Comparison of ENCODE assay signal across 9 mouse cellular contexts in the genomic region with DNA sequence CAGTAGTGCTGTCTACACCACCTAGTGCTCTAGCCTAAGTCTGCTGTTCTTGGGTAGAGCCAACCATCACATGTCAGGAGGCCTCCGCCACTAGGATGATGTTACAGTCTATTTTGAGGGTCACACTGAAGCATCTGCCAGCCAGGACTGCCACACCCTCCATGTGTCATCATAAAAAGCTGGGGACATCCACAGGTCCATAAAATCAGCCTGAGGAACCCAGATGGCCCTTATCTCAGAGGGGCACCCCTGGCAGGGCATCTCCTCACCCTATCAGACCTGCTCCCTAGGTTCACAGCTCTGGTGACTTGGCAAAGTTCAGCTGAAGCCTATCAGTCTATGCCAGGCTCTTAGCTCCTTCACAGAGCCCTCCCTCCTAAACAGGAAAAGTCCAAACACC. TPM values are rescaled to one million over a fixed set of nuclear protein-coding genes. Genes with fewer than 3 reads are reported as not detected.
DNase-seq lines count a peak whose midpoint lies in the region; ATAC-seq lines count a peak whose summit lies in the region.
"Had no signal": no experiment of that assay in that cellular context is flagged by ENCODE, and none has a peak within 500 bp of the region (broad histone marks: within the 10 kb centered on the region; RNA-seq: fewer than 3 reads in every experiment).

No protein-coding gene starts in this region.

- H3K4me1 ChIP-seq in hindbrain, embryonic 14.5 days (replicated peaks; ENCODE audit: control insufficient read depth, insufficient read depth, low read length), result peaks cover 18% of the 10 kb centered on the region
- H3K4me1 ChIP-seq in hindbrain, embryonic 10.5 days (replicated peaks), result peaks cover 7% of the 10 kb centered on the region
- H3K4me1 ChIP-seq in megakaryocyte, embryonic 14.5 days, result peaks cover 90% of the 10 kb centered on the region

- H3K36me3 ChIP-seq in hindbrain, embryonic 14.5 days (replicated peaks; ENCODE audit: control insufficient read depth, insufficient read depth), result peaks cover 67% of the 10 kb centered on the region
- H3K36me3 ChIP-seq in hindbrain, embryonic 10.5 days, result peaks cover 89% of the 10 kb centered on the region
- H3K36me3 ChIP-seq in megakaryocyte, embryonic 14.5 days (replicated peaks; ENCODE audit: low read length), result peaks cover 85% of the 10 kb centered on the region

- no peak for DNase-seq in hindbrain, embryonic 14.5 days (ENCODE audit: low spot score)
- DNase-seq in hindbrain, embryonic 10.5 days (ENCODE audit: low spot score), result no peak
- peak; percentile 95 for DNase-seq in c-Kit-positive CD71-positive TER-119-positive erythroid progenitor cells, embryonic 14.5 days (ENCODE audit: low spot score)
- peak; percentile 49 to 61 for DNase-seq in heart, postnatal 10 days
- DNase-seq in layer of hippocampus, postnatal 14 days (ENCODE audit: low spot score in 2 of 2), result no peak
- no peak for DNase-seq in layer of hippocampus, adult 18-20 months (ENCODE audit: low spot score in 2 of 2)
- DNase-seq: embryo, embryonic 11 days had no signal

- no peak overlapping the region for H3K27ac ChIP-seq in hindbrain, embryonic 14.5 days
- H3K27ac ChIP-seq in hindbrain, embryonic 10.5 days, result no peak overlapping the region

- H3K4me3 ChIP-seq in hindbrain, embryonic 14.5 days (replicated peaks; ENCODE audit: low read length), result no peak overlapping the region
- H3K4me3 ChIP-seq in hindbrain, embryonic 10.5 days, result no peak overlapping the region
- peak overlapping the region; percentile 83 for H3K4me3 ChIP-seq in megakaryocyte, embryonic 14.5 days (replicated peaks)

- WGBS in hindbrain, embryonic 14.5 days, result 80% methylated on average over 1 of the region's 1 CpGs
- WGBS in hindbrain, embryonic 10.5 days, result 95% methylated on average over 1 of the region's 1 CpGs

- intact Hi-C loops in heart, postnatal 10 days (cut with DNase I), result no loop called here

- no peak overlapping the region for H3K9ac ChIP-seq in hindbrain, embryonic 14.5 days

- ATAC-seq in hindbrain, embryonic 14.5 days (ENCODE audit: low FRiP score), result 0 out of 2 replicates have a peak, but pooled peaks have one; percentile 34
- ATAC-seq in granulocyte monocyte progenitor cell, adult 5-6 weeks (replicated peaks; ENCODE audit: poor library complexity, severe bottlenecking), result no peak

- H3K27me3 ChIP-seq in hindbrain, embryonic 14.5 days (ENCODE audit: control insufficient read depth, insufficient read depth, low read length), result no peaks in the 10 kb centered on the region
- no peaks in the 10 kb centered on the region for H3K27me3 ChIP-seq in hindbrain, embryonic 10.5 days (ENCODE audit: insufficient read depth, poor library complexity, severe bottlenecking)
- no peaks in the 10 kb centered on the region for H3K27me3 ChIP-seq in megakaryocyte, embryonic 14.5 days (replicated peaks)

- H3K4me2 ChIP-seq in hindbrain, embryonic 14.5 days (replicated peaks), result no peak overlapping the region

- no peaks in the 10 kb centered on the region for H3K9me3 ChIP-seq in hindbrain, embryonic 14.5 days (ENCODE audit: control insufficient read depth, low read length)
- no peaks in the 10 kb centered on the region for H3K9me3 ChIP-seq in hindbrain, embryonic 10.5 days
- no peaks in the 10 kb centered on the region for H3K9me3 ChIP-seq in megakaryocyte, embryonic 14.5 days

RNA-seq across cellular contexts. Expression of a gene that starts 6.2 kb away (rescaled TPM):
- 9.1 and 10.4 TPM in 2 replicates for polyA plus RNA-seq in hindbrain, embryonic 14.5 days (2014; fragmentation: Nextera tagmentation; extraction: Ambion mirVana)
- 10.4 and 11.1 TPM in 2 replicates for polyA plus RNA-seq in hindbrain, embryonic 10.5 days (2016; fragmentation: Nextera tagmentation; extraction: Ambion mirVana)
- total RNA-seq in heart, postnatal 10 days (2021), result 10 to 100 TPM; 24.2 to 24.5 TPM
- 10.3 and 11.1 TPM in 2 replicates for polyA plus RNA-seq in megakaryocyte, embryonic 14.5 days (2012; ENCODE audit: insufficient read depth, low replicate concordance)
- total RNA-seq in layer of hippocampus, postnatal 14 days (2021), result 10 to 100 TPM; 25.5 to 26.0 TPM
- total RNA-seq in layer of hippocampus, adult 18-20 months (2021), result 10 to 100 TPM; 24.7 to 25.7 TPM
- 12.9 and 16.7 TPM in 2 replicates for total RNA-seq in granulocyte monocyte progenitor cell, adult 5-6 weeks (2014; fragmentation: Nextera tagmentation)
- 7.2 and 8.3 TPM in 2 replicates for total RNA-seq in granulocyte monocyte progenitor cell, adult 5-6 weeks (2017)

RNA-seq across cellular contexts. Expression of a gene that starts 6.6 kb away (rescaled TPM):
- polyA plus RNA-seq in hindbrain, embryonic 14.5 days (2014; fragmentation: Nextera tagmentation; extraction: Ambion mirVana), result 0.64 and 1.4 TPM in 2 replicates
- 0.51 and 1.8 TPM in 2 replicates for polyA plus RNA-seq in hindbrain, embryonic 10.5 days (2016; fragmentation: Nextera tagmentation; extraction: Ambion mirVana)
- total RNA-seq in heart, postnatal 10 days (2021), result not detected
- not detected in 2 replicates for polyA plus RNA-seq in megakaryocyte, embryonic 14.5 days (2012; ENCODE audit: insufficient read depth, low replicate concordance)
- under 1 TPM; 0.24 to 0.85 TPM for total RNA-seq in layer of hippocampus, postnatal 14 days (2021)
- under 1 TPM in 1 of 2 experiments, not detected in 1; 0.25 TPM for total RNA-seq in layer of hippocampus, adult 18-20 months (2021)
- not detected in 2 replicates for total RNA-seq in granulocyte monocyte progenitor cell, adult 5-6 weeks (2014; fragmentation: Nextera tagmentation)
- not detected in 2 replicates for total RNA-seq in granulocyte monocyte progenitor cell, adult 5-6 weeks (2017)

RNA-seq across cellular contexts. Expression of a gene that starts 32.2 kb away (rescaled TPM):
- polyA plus RNA-seq in hindbrain, embryonic 14.5 days (2014; fragmentation: Nextera tagmentation; extraction: Ambion mirVana), result 46.3 and 51.7 TPM in 2 replicates
- 55.2 and 58.1 TPM in 2 replicates for polyA plus RNA-seq in hindbrain, embryonic 10.5 days (2016; fragmentation: Nextera tagmentation; extraction: Ambion mirVana)
- total RNA-seq in heart, postnatal 10 days (2021), result 1 to 10 TPM; 8.4 to 8.5 TPM
- 22.5 and 23.5 TPM in 2 replicates for polyA plus RNA-seq in megakaryocyte, embryonic 14.5 days (2012; ENCODE audit: insufficient read depth, low replicate concordance)
- total RNA-seq in layer of hippocampus, postnatal 14 days (2021), result 10 to 100 TPM; 18.8 to 19.5 TPM
- 10 to 100 TPM; 12.6 to 12.9 TPM for total RNA-seq in layer of hippocampus, adult 18-20 months (2021)
- total RNA-seq in granulocyte monocyte progenitor cell, adult 5-6 weeks (2014; fragmentation: Nextera tagmentation), result 21.4 and 22.0 TPM in 2 replicates
- total RNA-seq in granulocyte monocyte progenitor cell, adult 5-6 weeks (2017), result 9.9 and 10.0 TPM in 2 replicates

RNA-seq across cellular contexts. Expression of a gene that starts 34.0 kb away (rescaled TPM):
- polyA plus RNA-seq in hindbrain, embryonic 14.5 days (2014; fragmentation: Nextera tagmentation; extraction: Ambion mirVana), result 46.2 and 51.2 TPM in 2 replicates
- 78.3 and 83.5 TPM in 2 replicates for polyA plus RNA-seq in hindbrain, embryonic 10.5 days (2016; fragmentation: Nextera tagmentation; extraction: Ambion mirVana)
- total RNA-seq in heart, postnatal 10 days (2021), result 10 to 100 TPM; 27.5 to 31.9 TPM
- polyA plus RNA-seq in megakaryocyte, embryonic 14.5 days (2012; ENCODE audit: insufficient read depth, low replicate concordance), result 12.4 and 38.2 TPM in 2 replicates
- 10 to 100 TPM; 34.5 to 36.1 TPM for total RNA-seq in layer of hippocampus, postnatal 14 days (2021)
- total RNA-seq in layer of hippocampus, adult 18-20 months (2021), result 10 to 100 TPM; 43.0 to 46.5 TPM
- total RNA-seq in granulocyte monocyte progenitor cell, adult 5-6 weeks (2014; fragmentation: Nextera tagmentation), result 20.4 and 30.1 TPM in 2 replicates
- total RNA-seq in granulocyte monocyte progenitor cell, adult 5-6 weeks (2017), result 29.9 and 36.8 TPM in 2 replicates

RNA-seq across cellular contexts. Expression of a gene that starts 39.5 kb away (rescaled TPM):
- 181 TPM in 2 replicates for polyA plus RNA-seq in hindbrain, embryonic 14.5 days (2014; fragmentation: Nextera tagmentation; extraction: Ambion mirVana)
- 364 and 407 TPM in 2 replicates for polyA plus RNA-seq in hindbrain, embryonic 10.5 days (2016; fragmentation: Nextera tagmentation; extraction: Ambion mirVana)
- 10 to 100 TPM; 41.9 to 46.2 TPM for total RNA-seq in heart, postnatal 10 days (2021)
- 5.8 and 51.6 TPM in 2 replicates for polyA plus RNA-seq in megakaryocyte, embryonic 14.5 days (2012; ENCODE audit: insufficient read depth, low replicate concordance)
- 10 to 100 TPM; 36.5 to 45.5 TPM for total RNA-seq in layer of hippocampus, postnatal 14 days (2021)
- total RNA-seq in layer of hippocampus, adult 18-20 months (2021), result 10 to 100 TPM; 29.0 to 41.5 TPM
- total RNA-seq in granulocyte monocyte progenitor cell, adult 5-6 weeks (2014; fragmentation: Nextera tagmentation), result 158 and 185 TPM in 2 replicates
- total RNA-seq in granulocyte monocyte progenitor cell, adult 5-6 weeks (2017), result 59.3 and 120 TPM in 2 replicates

Comparison
In these comparisons a context has a peak if more than half of its experiments do, and no peak if none do; other contexts are left out.
1. DNase-seq: peak in c-Kit-positive CD71-positive TER-119-positive erythroid progenitor cells, embryonic 14.5 days (single experiment) and heart, postnatal 10 days (2 of 2); none in hindbrain, embryonic 14.5 days (single experiment), hindbrain, embryonic 10.5 days (single experiment), layer of hippocampus, postnatal 14 days (0 of 2) and layer of hippocampus, adult 18-20 months (0 of 2).